Mouse (Mus musculus) limb, embryonic 10.5 days (tissue): ENCODE results near the gene Rngtt. TPM values are rescaled to one million over a fixed set of nuclear protein-coding genes. Genes with fewer than 3 reads are reported as not detected.
"Not testable (repeated sequence)": the region's sequence is repeated elsewhere in the genome, so short reads cannot be mapped to it uniquely, and the experiment has no call there.

ENCODE experiments used
- DNase-seq: peaks from one replicate; pipeline ENCODE4 v3.0.0-alpha.2; 2017; ENCODE audit warnings: low spot score
- H3K27ac ChIP-seq: fragments of 300-500 bp; sonication (generic); 2 replicates; pipeline ENCODE4 v1.5.1; 2016; ENCODE audit warnings: mild to moderate bottlenecking
- H3K27me3 ChIP-seq: fragments of 300-500 bp; sonication (generic); 2 replicates; pipeline ENCODE4 v1.6.1; 2016; ENCODE audit warnings: low read depth, mild to moderate bottlenecking; ENCODE audit not compliant: poor library complexity, severe bottlenecking
- H3K36me3 ChIP-seq: fragments of 300-500 bp; sonication (generic); 2 replicates; pipeline ENCODE4 v1.6.1; 2016; ENCODE audit warnings: mild to moderate bottlenecking, moderate library complexity
- H3K4me1 ChIP-seq: fragments of 300-500 bp; sonication (generic); 2 replicates; pipeline ENCODE4 v1.6.1; 2016
- H3K4me3 ChIP-seq: fragments of 300-500 bp; sonication (generic); 2 replicates; pipeline ENCODE4 v1.5.1; 2016; ENCODE audit warnings: mild to moderate bottlenecking, moderate library complexity
- H3K9me3 ChIP-seq: fragments of 300-500 bp; sonication (generic); replicated peaks from 2 replicates; pipeline ENCODE4 v1.6.1; 2016; ENCODE audit warnings: mild to moderate bottlenecking
- WGBS: fragments of 180-500 bp; shearing (Covaris S2); methylation state at CpG from one replicate; pipeline ENCODE4 v1.1.7; 2016; 5-methylcytosine and 5-hydroxymethylcytosine counted together
- polyA plus RNA-seq: library from polyadenylated mRNA; unstranded; fragments of >200 nt; fragmentation: Nextera tagmentation; extraction: Ambion mirVana; gene quantifications from 2 replicates; pipeline ENCODE4 v1.2.1, GENCODE M21; 2016

Gene Rngtt
- polyA plus RNA-seq, 1 experiment from 2014 or later, result 33.8 TPM

DNA sequence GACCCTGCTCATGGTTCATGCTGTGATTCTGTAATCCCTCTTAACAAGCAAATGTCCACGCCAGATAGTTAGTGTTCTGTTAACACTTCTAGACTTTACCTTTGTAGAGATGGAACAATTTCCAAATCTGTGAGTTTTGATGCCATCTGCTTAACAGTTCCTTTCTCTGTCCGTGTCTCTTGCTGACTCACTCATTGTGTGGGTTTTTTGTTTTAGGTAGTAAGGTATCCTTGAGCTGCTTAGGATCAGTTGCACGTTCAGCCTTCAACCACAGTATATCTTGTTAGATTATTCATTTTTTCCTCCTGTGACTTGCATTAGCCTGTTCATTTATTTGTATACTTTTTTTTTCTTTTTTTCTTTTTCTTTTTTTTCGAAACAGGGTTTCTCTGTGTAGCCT is 107.3 kb downstream of the Rngtt start:
- H3K4me1 ChIP-seq, result no peaks in the 10 kb centered on the region
- H3K4me3 ChIP-seq, result no peak overlapping the region
- WGBS, result 86% methylated on average over 4 of the region's 4 CpGs
- H3K9me3 ChIP-seq, result no peaks in the 10 kb centered on the region
- no peak overlapping the region for H3K27ac ChIP-seq
- H3K27me3 ChIP-seq, result no peaks in the 10 kb centered on the region
- no peak for DNase-seq
- H3K36me3 ChIP-seq, result 0 out of 2 replicates have a peak, but pooled peaks cover 3% of the 10 kb centered on the region

DNA sequence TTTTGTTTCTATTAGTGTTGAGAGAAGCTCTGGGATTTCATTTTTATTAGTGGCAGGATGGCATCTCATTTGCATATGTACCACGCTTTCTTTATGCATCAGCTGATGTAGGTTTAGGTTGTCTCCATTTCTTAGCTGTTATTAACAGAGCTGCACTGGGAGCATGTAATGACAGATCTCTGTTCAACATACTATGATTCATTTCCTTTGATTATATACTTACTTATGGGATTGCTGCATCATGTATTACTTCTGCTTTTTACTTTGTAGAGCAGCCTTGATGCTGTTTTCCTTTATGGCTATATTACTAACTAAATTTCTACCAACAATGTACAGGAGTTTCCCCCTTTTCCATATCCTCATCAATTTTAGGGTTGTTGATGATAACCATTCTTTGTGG is 109.5 kb downstream of the Rngtt start:
- Histone ChIP-seq H3K9me3 (no peaks in the 10 kb centered on the region), H3K4me1 (no peaks in the 10 kb centered on the region), H3K27ac (no peak overlapping the region), H3K27me3 (no peaks in the 10 kb centered on the region), H3K4me3 (no peak overlapping the region), H3K36me3 (peaks cover 8% of the 10 kb centered on the region)
- 97% methylated on average over 1 of the region's 1 CpGs for WGBS
- no peak for DNase-seq

DNA sequence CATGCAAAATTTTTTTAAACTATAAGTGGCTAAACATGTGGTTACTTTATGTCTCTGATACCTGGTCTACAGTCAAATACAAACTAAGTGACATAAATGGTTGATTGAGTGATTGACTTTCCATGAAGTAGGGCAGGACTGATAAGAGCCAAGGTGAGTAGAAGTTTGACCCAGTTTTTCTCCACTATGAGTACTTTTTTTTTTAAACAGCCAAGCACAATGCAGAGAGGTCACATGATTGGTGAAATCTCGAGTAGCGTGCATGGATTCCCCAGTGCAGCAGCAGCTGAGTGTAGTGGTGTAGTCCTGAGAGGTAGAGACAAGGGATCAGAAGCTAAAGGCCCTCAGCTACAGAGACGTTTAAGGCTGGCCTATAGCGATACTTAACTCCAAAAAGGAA is 118.7 kb downstream of the Rngtt start:
- H3K4me3 ChIP-seq, result no peak overlapping the region
- 73% methylated on average over 4 of the region's 4 CpGs for WGBS
- no peak overlapping the region for H3K27ac ChIP-seq

DNA sequence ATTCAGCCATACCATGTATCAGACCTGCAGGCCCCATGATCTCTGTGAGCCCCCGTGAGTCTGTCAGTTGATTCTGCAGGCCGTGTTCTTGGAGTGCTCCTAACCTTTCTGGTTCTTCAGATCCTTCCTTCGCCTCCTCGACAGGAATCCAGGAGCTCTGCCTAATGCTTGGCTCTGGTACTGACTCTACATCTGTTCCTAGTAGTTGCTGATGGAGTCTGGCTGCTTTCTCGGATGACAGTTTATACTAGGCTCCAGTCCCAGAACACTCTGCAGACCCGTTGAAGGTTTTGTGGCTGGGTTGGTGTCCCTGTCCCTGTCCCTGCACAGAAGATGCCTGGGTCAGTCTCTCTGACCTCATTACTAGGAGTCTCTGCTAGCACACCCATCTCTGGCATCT is 131.8 kb downstream of the Rngtt start:
- no peaks in the 10 kb centered on the region for H3K4me1 ChIP-seq

More for the DNA sequence above, 118.7 kb downstream of the Rngtt start:
- Histone ChIP-seq H3K4me1 (no peaks in the 10 kb centered on the region), H3K9me3 (no peaks in the 10 kb centered on the region), H3K36me3 (no peaks in the 10 kb centered on the region), H3K27me3 (no peaks in the 10 kb centered on the region)
- DNase-seq, result no peak

DNA sequence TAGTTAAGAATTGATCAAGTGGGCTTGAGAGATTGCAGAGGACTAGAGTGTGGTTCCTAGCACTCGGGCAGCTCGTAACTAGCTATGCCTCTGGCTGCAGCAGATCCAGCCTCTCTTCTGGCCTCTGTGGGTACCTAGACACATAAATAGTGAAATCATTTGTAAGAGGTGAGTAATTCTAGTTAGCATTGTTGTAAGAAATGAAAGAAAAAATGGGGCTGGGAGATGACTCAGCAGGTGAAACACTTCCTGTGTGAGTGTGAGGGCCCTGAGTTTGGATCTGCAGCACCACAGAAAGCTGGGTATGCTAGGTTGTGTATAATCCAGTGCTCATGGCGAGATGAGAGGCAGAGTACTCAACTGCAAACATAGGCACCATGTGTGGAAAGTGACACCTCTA is 136.2 kb downstream of the Rngtt start:
- H3K27me3 ChIP-seq, result no peaks in the 10 kb centered on the region

More for the DNA sequence above, 131.8 kb downstream of the Rngtt start:
- WGBS, result 89% methylated on average over 6 of the region's 6 CpGs
- no peak for DNase-seq
- no peaks in the 10 kb centered on the region for H3K27me3 ChIP-seq
- no peak overlapping the region for H3K4me3 ChIP-seq
- no peaks in the 10 kb centered on the region for H3K9me3 ChIP-seq
- 0 out of 2 replicates have a peak, but pooled peaks cover 9% of the 10 kb centered on the region for H3K36me3 ChIP-seq
- H3K27ac ChIP-seq, result no peak overlapping the region

DNA sequence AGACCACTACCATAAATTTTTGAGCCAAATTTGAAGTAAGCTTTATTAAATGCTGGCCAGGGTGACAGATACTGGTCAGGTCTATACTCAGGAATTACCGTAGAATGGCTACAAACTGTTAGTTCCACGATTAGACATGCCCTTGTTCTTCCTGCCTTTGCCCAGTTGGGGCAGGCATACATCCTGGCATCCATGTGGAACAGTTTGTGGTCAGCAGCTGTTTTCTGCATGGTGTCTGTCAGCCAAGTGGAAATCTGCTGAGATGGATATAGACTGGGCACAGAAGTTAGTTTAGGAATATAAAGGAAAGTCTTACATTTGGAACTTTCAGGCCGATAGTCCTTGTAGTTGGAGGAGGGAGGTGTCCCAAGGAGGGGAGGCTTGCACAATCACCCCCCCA is 136.8 kb downstream of the Rngtt start:
- H3K4me3 ChIP-seq, result no peak overlapping the region
- H3K27ac ChIP-seq, result no peak overlapping the region
- no peaks in the 10 kb centered on the region for H3K9me3 ChIP-seq
- H3K4me1 ChIP-seq, result no peaks in the 10 kb centered on the region
- H3K36me3 ChIP-seq, result 0 out of 2 replicates have a peak, but pooled peaks cover 7% of the 10 kb centered on the region
- DNase-seq, result no peak
- no peaks in the 10 kb centered on the region for H3K27me3 ChIP-seq
- WGBS, result 93% methylated on average over 3 of the region's 3 CpGs

More for the DNA sequence above, 136.2 kb downstream of the Rngtt start:
- WGBS, result 93% methylated on average over 3 of the region's 3 CpGs
- no peak overlapping the region for H3K27ac ChIP-seq
- no peak overlapping the region for H3K4me3 ChIP-seq
- no peaks in the 10 kb centered on the region for H3K9me3 ChIP-seq
- no peak for DNase-seq
- no peaks in the 10 kb centered on the region for H3K4me1 ChIP-seq
- 0 out of 2 replicates have a peak, but pooled peaks cover 9% of the 10 kb centered on the region for H3K36me3 ChIP-seq

DNA sequence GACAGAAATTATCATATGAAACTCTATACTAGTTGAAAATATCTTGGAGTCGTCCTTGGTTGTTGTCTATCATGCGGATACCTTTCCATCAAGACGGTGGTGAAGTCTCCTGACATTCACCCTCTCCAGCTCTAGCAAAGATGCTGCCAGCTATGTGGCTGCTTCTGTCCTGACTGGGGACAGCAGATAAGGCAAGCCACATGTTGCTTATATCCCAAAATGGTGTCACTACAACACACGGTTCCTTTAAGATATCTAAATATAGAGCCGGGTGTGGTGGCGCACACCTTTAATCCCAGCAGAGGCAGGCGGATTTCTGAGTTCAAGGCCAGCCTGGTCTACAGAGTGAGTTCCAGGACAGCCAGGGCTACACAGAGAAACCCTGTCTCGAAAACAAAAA is 140.2 kb downstream of the Rngtt start:
- H3K27me3 ChIP-seq, DNase-seq, H3K4me1 ChIP-seq, H3K36me3 ChIP-seq, H3K27ac ChIP-seq, H3K4me3 ChIP-seq, H3K9me3 ChIP-seq: not testable (repeated sequence)
- 95% methylated on average over 8 of the region's 8 CpGs for WGBS

DNA sequence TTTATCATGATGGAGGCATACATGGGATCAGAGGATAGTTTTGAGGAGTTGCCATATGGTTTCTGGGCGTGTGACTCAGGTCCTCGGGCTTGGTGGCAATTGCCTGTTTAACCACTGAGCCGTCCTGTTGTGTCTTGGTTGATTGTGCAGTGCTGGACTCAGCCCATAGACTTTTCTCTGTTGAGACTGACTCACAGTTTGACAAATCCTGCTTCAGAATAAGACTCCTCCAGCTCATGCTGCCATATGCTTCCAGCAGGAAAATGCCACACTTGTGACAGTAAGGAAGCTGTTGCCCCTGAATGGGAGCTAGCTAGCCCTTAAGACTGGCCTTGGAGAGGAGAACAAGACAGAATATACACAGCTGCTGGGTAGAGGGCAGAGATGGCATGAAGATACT is 149.7 kb downstream of the Rngtt start:
- H3K36me3 ChIP-seq, result peaks cover 19% of the 10 kb centered on the region
- no peak for DNase-seq
- H3K4me1 ChIP-seq, result no peaks in the 10 kb centered on the region
- no peak overlapping the region for H3K4me3 ChIP-seq
- WGBS, result 89% methylated on average over 3 of the region's 3 CpGs
- H3K27me3 ChIP-seq, result no peaks in the 10 kb centered on the region
- H3K9me3 ChIP-seq, result no peaks in the 10 kb centered on the region
- no peak overlapping the region for H3K27ac ChIP-seq

DNA sequence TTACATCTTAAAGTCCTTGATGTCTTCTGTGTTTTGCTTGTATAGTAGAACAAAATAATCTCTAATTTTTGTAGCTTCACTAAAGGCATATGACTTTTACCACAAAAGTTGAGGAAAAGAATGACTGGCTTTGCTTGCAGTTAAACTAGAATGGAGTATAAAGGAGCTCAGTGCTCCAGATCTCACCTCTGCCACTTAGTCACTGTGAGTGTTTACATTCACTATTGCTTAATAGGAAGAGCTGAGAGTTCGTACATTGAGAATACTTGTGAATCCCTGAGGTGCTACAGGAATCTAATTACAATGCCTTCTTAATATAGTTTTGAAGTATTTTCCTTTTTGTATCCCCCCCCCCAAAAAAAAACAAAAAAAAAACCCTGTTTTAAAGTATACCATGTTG is 154.3 kb downstream of the Rngtt start:
- Histone ChIP-seq H3K9me3 (no peaks in the 10 kb centered on the region), H3K27me3 (no peaks in the 10 kb centered on the region), H3K4me1 (no peaks in the 10 kb centered on the region), H3K36me3 (peaks cover 11% of the 10 kb centered on the region), H3K27ac (no peak overlapping the region), H3K4me3 (no peak overlapping the region)
- 89% methylated on average over 1 of the region's 1 CpGs for WGBS
- DNase-seq, result no peak

DNA sequence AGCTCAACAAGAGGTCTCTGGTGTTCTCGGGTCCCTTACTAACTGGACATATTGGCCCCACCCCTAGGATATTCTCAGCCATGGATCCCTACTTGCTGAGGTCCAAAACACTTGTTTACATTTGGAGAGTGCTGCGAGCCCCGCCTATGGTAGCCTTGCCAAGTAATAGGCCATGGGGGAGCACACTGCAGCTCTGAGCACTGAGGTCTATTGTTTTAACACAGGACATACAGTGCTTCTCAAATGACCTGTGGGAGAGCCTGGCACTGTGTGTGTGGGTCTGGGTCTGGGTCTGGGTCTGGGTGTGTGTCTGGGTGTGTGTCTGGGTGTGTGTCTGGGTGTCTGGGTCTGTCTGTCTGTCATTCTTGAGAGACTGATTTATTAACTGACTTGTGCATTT is 155.8 kb downstream of the Rngtt start:
- no peaks in the 10 kb centered on the region for H3K27me3 ChIP-seq
- DNase-seq, result no peak
- no peak overlapping the region for H3K4me3 ChIP-seq
- no peak overlapping the region for H3K27ac ChIP-seq
- H3K9me3 ChIP-seq, result no peaks in the 10 kb centered on the region
- 91% methylated on average over 3 of the region's 3 CpGs for WGBS
- H3K36me3 ChIP-seq, result peaks cover 11% of the 10 kb centered on the region
- H3K4me1 ChIP-seq, result no peaks in the 10 kb centered on the region

DNA sequence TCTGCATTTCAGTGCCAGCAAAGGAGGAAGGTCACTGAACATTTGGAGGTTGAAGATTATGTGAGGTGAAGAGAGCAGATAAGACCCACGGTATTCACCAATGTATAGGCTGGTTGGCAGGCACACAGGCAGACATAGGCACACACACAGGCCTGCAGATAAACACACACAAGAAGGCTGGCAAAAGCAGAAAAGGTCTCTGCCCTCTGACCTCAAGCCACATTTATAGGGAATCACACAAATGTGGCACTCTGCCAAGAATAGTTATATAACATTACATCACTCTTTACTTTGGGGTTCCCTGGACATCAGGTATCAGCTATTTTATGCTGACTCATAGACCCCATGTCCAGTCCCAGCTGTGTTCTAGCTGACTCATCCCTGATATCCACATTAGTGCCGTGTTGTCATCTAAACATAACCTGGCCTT is 156.9 kb downstream of the Rngtt start:
- no peak overlapping the region for H3K27ac ChIP-seq
- H3K27me3 ChIP-seq, result no peaks in the 10 kb centered on the region
- no peak overlapping the region for H3K4me3 ChIP-seq
- no peak for DNase-seq
- peaks cover 10% of the 10 kb centered on the region for H3K36me3 ChIP-seq
- 90% methylated on average over 2 of the region's 2 CpGs for WGBS
- H3K4me1 ChIP-seq, result no peaks in the 10 kb centered on the region
- H3K9me3 ChIP-seq, result no peaks in the 10 kb centered on the region

DNA sequence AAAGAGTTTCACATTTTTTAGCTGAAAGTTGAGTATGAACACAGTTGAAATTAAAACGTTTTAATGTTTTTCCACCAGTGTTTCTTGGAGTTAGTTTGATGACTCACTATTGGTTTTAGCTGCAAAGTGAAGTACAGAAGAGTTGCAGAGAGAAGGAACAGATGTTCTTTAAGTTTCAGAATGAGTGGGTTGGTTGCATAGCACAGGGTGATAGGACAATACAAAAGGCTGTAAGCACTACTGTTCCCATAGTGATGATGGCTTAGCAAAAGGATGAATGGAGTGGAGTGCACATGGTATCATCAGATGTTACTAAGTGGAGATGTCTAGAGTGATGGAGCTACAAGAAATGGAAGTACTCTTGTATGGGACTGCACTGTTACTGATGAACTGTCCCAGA is 157.5 kb downstream of the Rngtt start:
- Histone ChIP-seq H3K27ac (no peak overlapping the region), H3K9me3 (no peaks in the 10 kb centered on the region), H3K4me3 (no peak overlapping the region), H3K27me3 (no peaks in the 10 kb centered on the region), H3K36me3 (peaks cover 6% of the 10 kb centered on the region; the same call in 1 of the 2 replicates), H3K4me1 (no peaks in the 10 kb centered on the region)
- 89% methylated on average over 1 of the region's 1 CpGs for WGBS
- DNase-seq, result no peak

DNA sequence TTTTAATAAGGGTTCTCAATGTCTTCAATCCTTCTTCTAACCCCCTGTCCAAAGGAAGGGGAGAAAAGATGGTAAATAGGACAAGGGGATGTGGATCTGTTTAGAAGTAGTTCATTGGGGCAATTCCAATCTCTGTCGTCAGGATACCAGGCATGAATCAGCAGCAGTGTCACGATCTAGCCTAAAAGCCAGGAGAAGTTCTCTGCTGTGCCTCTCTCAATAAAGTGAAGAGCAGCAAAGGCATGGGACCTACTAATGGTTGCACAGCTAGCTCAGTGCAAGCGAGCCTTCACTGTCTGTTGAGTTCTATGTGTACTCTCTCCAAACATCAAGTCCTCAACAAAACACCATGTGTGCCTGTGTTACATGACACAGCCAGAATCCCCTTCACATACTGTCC is 158.0 kb downstream of the Rngtt start:
- H3K4me1 ChIP-seq, result no peaks in the 10 kb centered on the region
- WGBS, result 74% methylated on average over 3 of the region's 3 CpGs
- no peak for DNase-seq
- H3K4me3 ChIP-seq, result no peak overlapping the region
- H3K9me3 ChIP-seq, result no peaks in the 10 kb centered on the region
- H3K27ac ChIP-seq, result no peak overlapping the region
- peaks cover 6% of the 10 kb centered on the region; the same call in 1 of the 2 replicates for H3K36me3 ChIP-seq
- no peaks in the 10 kb centered on the region for H3K27me3 ChIP-seq

DNA sequence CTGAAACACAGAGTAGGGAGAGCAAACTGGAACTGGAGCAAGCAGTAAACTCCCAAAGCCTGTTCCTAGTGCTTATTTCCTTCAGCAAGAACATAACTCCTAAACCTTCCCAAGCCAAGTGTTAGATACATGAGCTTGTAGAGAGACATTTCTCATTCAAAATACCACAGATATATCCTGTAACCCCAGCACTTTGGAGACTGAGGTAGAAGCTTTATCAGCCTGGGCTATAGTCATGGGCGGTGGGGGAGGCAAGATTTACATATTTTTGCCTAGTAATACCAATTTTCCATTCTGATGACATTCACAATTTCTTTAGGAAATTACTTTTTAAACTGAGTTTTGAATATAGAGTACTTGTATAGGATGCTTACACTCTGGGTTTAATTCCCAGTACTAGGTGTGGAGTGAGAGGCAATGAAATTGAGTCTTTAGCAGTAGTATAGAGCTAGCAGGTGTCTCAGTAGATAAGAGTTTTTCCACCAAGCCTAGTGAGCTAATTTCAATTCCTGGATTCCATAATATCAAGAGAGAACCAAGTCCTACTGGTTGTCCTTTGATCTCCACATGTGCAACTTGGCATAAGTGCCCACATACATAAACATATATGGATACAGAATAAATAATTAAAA is 160.7 kb downstream of the Rngtt start:
- WGBS, result 95% methylated on average over 1 of the region's 1 CpGs
- Histone ChIP-seq H3K36me3 (no peaks in the 10 kb centered on the region), H3K4me1 (no peaks in the 10 kb centered on the region), H3K9me3 (no peaks in the 10 kb centered on the region), H3K27ac (no peak overlapping the region), H3K4me3 (no peak overlapping the region), H3K27me3 (no peaks in the 10 kb centered on the region)
- DNase-seq, result no peak
